Mouse (Mus musculus): ENCODE measurements around the gene Mrpl52.

DNA sequence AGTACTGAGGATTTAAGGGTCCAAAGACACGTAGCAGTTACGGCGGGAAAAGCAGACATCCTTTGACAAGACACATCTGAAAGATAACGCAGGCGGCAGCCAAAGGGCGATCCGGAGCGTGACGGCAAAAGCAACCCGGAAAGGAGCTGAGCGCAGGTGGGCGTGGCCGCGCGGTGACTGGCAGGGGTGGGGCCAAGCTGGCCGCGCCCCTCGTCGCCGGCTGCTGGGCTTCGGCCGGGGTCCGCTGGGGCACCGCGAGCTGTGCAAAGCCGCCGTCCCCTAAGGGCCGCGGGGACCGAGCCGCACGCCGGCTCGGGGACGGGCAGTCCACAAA, 37.2 kb downstream of the Mrpl52 start, which contains the start of gene Lrp10:
- TF ChIP-seq CTCF (IDR thresholded peaks at IDR 0.05) = no peak
- TF ChIP-seq EP300 (IDR thresholded peaks at IDR 0.05) = no peak

Data from lung, postnatal 0 days (tissue).